Comparison of ENCODE assay signal across 24 mouse cellular contexts in genomic region chr4:94073178-94073870, GRCm38 (mm10).
DNase-seq lines count a peak whose midpoint lies in the region; ATAC-seq lines count a peak whose summit lies in the region.
"Had no signal": no experiment of that assay in that cellular context is flagged by ENCODE, and none has a peak within 500 bp of the region (broad histone marks: within the 10 kb centered on the region; RNA-seq: fewer than 3 reads in every experiment).

No protein-coding gene starts in this region.

- H3K27ac ChIP-seq in forebrain, embryonic 11.5 days (ENCODE audit: low read depth, low read length): no peak overlapping the region
- H3K27ac ChIP-seq in forebrain, embryonic 10.5 days: no peak overlapping the region
- H3K27ac ChIP-seq in midbrain, embryonic 14.5 days (replicated peaks; ENCODE audit: low read depth, low read length): no peak overlapping the region
- H3K27ac ChIP-seq in midbrain, embryonic 11.5 days (ENCODE audit: low read depth, low read length): no peak overlapping the region
- no peak overlapping the region for H3K27ac ChIP-seq in forebrain, embryonic 16.5 days (ENCODE audit: low read length)
- H3K27ac ChIP-seq: embryonic facial prominence, embryonic 15.5 days; heart, embryonic 10.5 days; hindbrain, embryonic 12.5 days had no signal

- H3K4me2 ChIP-seq in forebrain, embryonic 11.5 days (ENCODE audit: low read depth, low read length, severe bottlenecking): no peak overlapping the region
- H3K4me2 ChIP-seq in midbrain, embryonic 14.5 days (ENCODE audit: low read length): no peak overlapping the region
- no peak overlapping the region for H3K4me2 ChIP-seq in midbrain, embryonic 11.5 days
- peak overlapping the region; percentile 40 for H3K4me2 ChIP-seq in forebrain, embryonic 16.5 days (ENCODE audit: low read length)
- H3K4me2 ChIP-seq: embryonic facial prominence, embryonic 15.5 days; hindbrain, embryonic 12.5 days had no signal

- H3K36me3 ChIP-seq in forebrain, embryonic 11.5 days (ENCODE audit: control insufficient read depth, insufficient read depth, low read length): no peaks in the 10 kb centered on the region
- H3K36me3 ChIP-seq in forebrain, embryonic 10.5 days (replicated peaks): no peaks in the 10 kb centered on the region
- no peaks in the 10 kb centered on the region for H3K36me3 ChIP-seq in midbrain, embryonic 14.5 days (ENCODE audit: control insufficient read depth, insufficient read depth, low read length)
- no peaks in the 10 kb centered on the region for H3K36me3 ChIP-seq in midbrain, embryonic 11.5 days (ENCODE audit: control insufficient read depth, insufficient read depth, low read length)
- no peaks in the 10 kb centered on the region for H3K36me3 ChIP-seq in forebrain, embryonic 16.5 days (ENCODE audit: control insufficient read depth, insufficient read depth)
- H3K36me3 ChIP-seq: embryonic facial prominence, embryonic 15.5 days; G1E; heart, embryonic 10.5 days; hindbrain, embryonic 12.5 days had no signal

- no peaks in the 10 kb centered on the region for H3K27me3 ChIP-seq in forebrain, embryonic 11.5 days (ENCODE audit: control insufficient read depth, insufficient read depth, low read length)
- H3K27me3 ChIP-seq in forebrain, embryonic 10.5 days (ENCODE audit: poor library complexity, severe bottlenecking): no peaks in the 10 kb centered on the region
- no peaks in the 10 kb centered on the region for H3K27me3 ChIP-seq in midbrain, embryonic 14.5 days (ENCODE audit: control insufficient read depth, insufficient read depth, low read length)
- no peaks in the 10 kb centered on the region for H3K27me3 ChIP-seq in midbrain, embryonic 11.5 days (ENCODE audit: control insufficient read depth, insufficient read depth, low read length)
- no peaks in the 10 kb centered on the region for H3K27me3 ChIP-seq in forebrain, embryonic 16.5 days (replicated peaks; ENCODE audit: control insufficient read depth, insufficient read depth, low read length)
- H3K27me3 ChIP-seq: embryonic facial prominence, embryonic 15.5 days; hindbrain, embryonic 12.5 days had no signal

- no peak overlapping the region for H3K4me3 ChIP-seq in forebrain, embryonic 11.5 days (ENCODE audit: low read depth, low read length)
- H3K4me3 ChIP-seq in forebrain, embryonic 10.5 days: no peak overlapping the region
- H3K4me3 ChIP-seq in midbrain, embryonic 14.5 days (replicated peaks; ENCODE audit: low read depth, low read length): no peak overlapping the region
- no peak overlapping the region for H3K4me3 ChIP-seq in midbrain, embryonic 11.5 days (ENCODE audit: low read depth, low read length)
- H3K4me3 ChIP-seq in forebrain, embryonic 16.5 days (replicated peaks; ENCODE audit: low read length): no peak overlapping the region
- H3K4me3 ChIP-seq: embryonic facial prominence, embryonic 15.5 days; erythroblast, embryonic 14.5 days; heart, embryonic 10.5 days; hindbrain, embryonic 12.5 days had no signal

- peak; percentile 76 for ATAC-seq in forebrain, embryonic 11.5 days (replicated peaks; ENCODE audit: low FRiP score)
- no peak for ATAC-seq in midbrain, embryonic 14.5 days (ENCODE audit: low FRiP score, low TSS enrichment)
- no peak for ATAC-seq in midbrain, embryonic 11.5 days (ENCODE audit: low FRiP score)
- ATAC-seq in forebrain, embryonic 16.5 days: peak; percentile 77
- ATAC-seq: CD4-positive, CD25-positive, alpha-beta regulatory T cell, adult 4 months; hindbrain, embryonic 16.5 days; inflammation-experienced regulatory T-cells, adult 6 months had no signal

- WGBS in forebrain, embryonic 11.5 days: 40% methylated on average over 9 of the region's 9 CpGs
- WGBS in forebrain, embryonic 10.5 days: 66% methylated on average over 9 of the region's 9 CpGs
- 43% methylated on average over 9 of the region's 9 CpGs for WGBS in midbrain, embryonic 14.5 days
- WGBS in midbrain, embryonic 11.5 days: 70% methylated on average over 9 of the region's 9 CpGs
- WGBS in forebrain, embryonic 16.5 days: 12% methylated on average over 9 of the region's 9 CpGs

- no peak overlapping the region for H3K9ac ChIP-seq in forebrain, embryonic 11.5 days (ENCODE audit: low read length)
- H3K9ac ChIP-seq in midbrain, embryonic 14.5 days (replicated peaks; ENCODE audit: low read length): no peak overlapping the region
- no peak overlapping the region for H3K9ac ChIP-seq in midbrain, embryonic 11.5 days (ENCODE audit: low read length)
- no peak overlapping the region for H3K9ac ChIP-seq in forebrain, embryonic 16.5 days (replicated peaks; ENCODE audit: low read depth, low read length)
- H3K9ac ChIP-seq: embryonic facial prominence, embryonic 15.5 days; hindbrain, embryonic 12.5 days had no signal

- no peaks in the 10 kb centered on the region for H3K4me1 ChIP-seq in forebrain, embryonic 11.5 days (replicated peaks; ENCODE audit: control insufficient read depth, insufficient read depth, low read length)
- H3K4me1 ChIP-seq in forebrain, embryonic 10.5 days: peaks cover 8% of the 10 kb centered on the region; the same call in 1 of the 2 replicates
- no peaks in the 10 kb centered on the region for H3K4me1 ChIP-seq in midbrain, embryonic 14.5 days (ENCODE audit: control insufficient read depth, insufficient read depth, low read length)
- H3K4me1 ChIP-seq in midbrain, embryonic 11.5 days (ENCODE audit: control insufficient read depth, insufficient read depth, low read length): no peaks in the 10 kb centered on the region; the same call in 1 of the 2 replicates
- peaks cover 4% of the 10 kb centered on the region for H3K4me1 ChIP-seq in forebrain, embryonic 16.5 days (replicated peaks; ENCODE audit: control insufficient read depth, insufficient read depth, low read length)
- H3K4me1 ChIP-seq: embryonic facial prominence, embryonic 15.5 days; heart, embryonic 10.5 days; hindbrain, embryonic 12.5 days had no signal

- no peak for DNase-seq in forebrain, embryonic 11.5 days (ENCODE audit: low spot score)
- DNase-seq in forebrain, embryonic 10.5 days (ENCODE audit: extremely low spot score, low spot score): no peak
- DNase-seq in midbrain, embryonic 14.5 days: peak; percentile 31
- no peak for DNase-seq in midbrain, embryonic 11.5 days (ENCODE audit: low spot score, missing footprints)
- DNase-seq in urinary bladder, postnatal 10 days (ENCODE audit: low spot score): no peak
- DNase-seq in kidney, postnatal 25 days: no peak
- no peak for DNase-seq in adrenal gland, adult 18-20 months (ENCODE audit: low spot score in 2 of 2)
- DNase-seq: adrenal gland, postnatal 14 days; B cell, adult 2 months; cerebellum, adult 2 months; cerebellum, postnatal 10 days; gastrocnemius, postnatal 10 days; heart, adult 18-20 months; heart, postnatal 10 days; heart, postnatal 4 days had no signal

- H3K9me3 ChIP-seq in forebrain, embryonic 11.5 days (ENCODE audit: control insufficient read depth, low read length): no peaks in the 10 kb centered on the region
- no peaks in the 10 kb centered on the region for H3K9me3 ChIP-seq in forebrain, embryonic 10.5 days
- no peaks in the 10 kb centered on the region for H3K9me3 ChIP-seq in midbrain, embryonic 14.5 days (ENCODE audit: control insufficient read depth, low read length)
- H3K9me3 ChIP-seq in midbrain, embryonic 11.5 days (ENCODE audit: control insufficient read depth, low read length): no peaks in the 10 kb centered on the region
- H3K9me3 ChIP-seq in forebrain, embryonic 16.5 days (ENCODE audit: control insufficient read depth, low read length): no peaks in the 10 kb centered on the region
- H3K9me3 ChIP-seq: embryonic facial prominence, embryonic 15.5 days; G1E; heart, embryonic 10.5 days; hindbrain, embryonic 12.5 days had no signal

Comparison
In these comparisons a context has a peak if more than half of its experiments do, and no peak if none do; other contexts are left out.
1. ATAC-seq: peak in forebrain, embryonic 11.5 days (single experiment) and forebrain, embryonic 16.5 days (single experiment); none in midbrain, embryonic 14.5 days (single experiment) and midbrain, embryonic 11.5 days (single experiment).